Mouse (Mus musculus): ENCODE data around the gene Magoh.

Magoh gene

DNA sequence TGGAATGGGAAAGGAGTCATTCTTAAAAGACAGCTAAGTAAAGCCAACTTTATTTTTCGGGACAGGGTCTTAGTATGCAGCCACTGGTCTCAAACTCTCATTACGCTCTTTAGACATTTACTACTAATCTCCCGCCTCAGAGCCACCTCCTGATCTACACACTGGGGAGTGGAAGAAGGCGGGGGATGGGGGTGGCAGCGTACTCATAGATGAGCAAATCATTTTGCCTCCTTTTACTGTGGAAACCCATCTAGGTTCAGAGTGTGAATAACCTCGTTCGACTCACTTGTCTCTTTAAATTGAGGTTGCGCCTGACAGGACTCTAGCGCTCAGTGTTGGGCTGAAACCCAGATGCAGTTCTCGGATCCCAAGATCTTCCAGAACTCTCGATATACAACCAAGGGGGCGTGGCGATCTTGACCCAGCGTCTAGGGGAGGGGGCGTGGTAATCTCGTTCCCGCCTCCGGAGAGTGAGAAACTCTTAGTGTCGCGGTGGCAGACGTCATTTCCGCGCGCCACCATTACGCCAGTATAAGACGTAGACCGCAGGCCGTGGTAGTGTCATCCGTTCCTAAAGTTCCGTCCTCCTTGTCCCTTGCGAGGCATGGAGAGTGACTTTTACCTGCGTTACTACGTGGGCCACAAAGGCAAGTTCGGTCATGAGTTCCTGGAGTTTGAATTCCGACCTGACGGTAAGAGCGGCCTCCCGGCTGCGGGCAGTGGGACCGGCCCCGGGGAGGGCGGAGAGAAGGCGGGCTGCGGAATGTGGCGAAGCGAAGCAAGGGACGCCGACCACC is at the start of gene Magoh:
TSS of gene Magoh (plus strand) at position 502 of the 797 bp plus-strand sequence.
- peak; percentile 97 to 98 for DNase-seq (ENCODE audit: low spot score in 2 of 2)

DNA sequence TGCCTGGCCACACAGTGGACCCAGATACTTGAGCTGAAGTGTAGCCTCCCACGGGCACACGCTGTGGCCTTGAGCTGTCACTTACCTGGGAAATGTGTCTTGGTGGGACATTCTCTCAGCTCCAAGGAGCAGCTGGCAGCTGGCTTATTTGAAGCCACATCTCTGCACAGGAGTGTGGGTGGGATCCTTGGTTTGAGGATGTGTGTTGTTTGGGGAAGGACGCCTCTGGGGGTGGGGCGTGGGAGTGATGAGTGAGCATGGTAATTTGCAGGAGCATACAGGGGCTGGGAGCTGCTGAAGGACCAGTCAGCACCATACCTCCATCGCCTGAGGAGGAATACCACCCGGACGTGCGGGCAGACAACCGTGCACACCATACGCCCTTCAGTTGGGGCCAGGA is 49.4 kb upstream of the Magoh start:
- DNase-seq (ENCODE audit: low spot score in 2 of 2), result peak; percentile 56 to 62

DNA sequence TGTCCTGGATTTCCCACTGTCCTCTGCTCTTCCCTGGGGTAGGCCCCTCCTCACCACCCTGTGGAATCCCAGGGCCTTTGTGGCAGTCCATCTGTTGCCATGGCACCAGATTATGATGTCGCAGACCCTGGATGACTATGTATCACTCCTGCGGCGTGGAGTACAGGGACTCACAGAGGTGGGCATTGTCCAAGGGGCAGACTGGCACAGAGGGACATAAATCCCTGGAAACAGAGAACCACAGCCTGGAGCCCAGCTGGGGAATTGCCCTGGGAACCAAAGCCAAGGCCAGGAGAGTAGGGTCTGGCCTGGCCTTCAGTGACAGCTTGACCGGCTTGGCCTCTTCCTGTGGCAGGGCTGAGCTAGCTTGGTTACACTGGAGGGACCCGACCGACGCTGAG is 48.7 kb upstream of the Magoh start:
- no peak for DNase-seq (ENCODE audit: low spot score in 2 of 2)

DNA sequence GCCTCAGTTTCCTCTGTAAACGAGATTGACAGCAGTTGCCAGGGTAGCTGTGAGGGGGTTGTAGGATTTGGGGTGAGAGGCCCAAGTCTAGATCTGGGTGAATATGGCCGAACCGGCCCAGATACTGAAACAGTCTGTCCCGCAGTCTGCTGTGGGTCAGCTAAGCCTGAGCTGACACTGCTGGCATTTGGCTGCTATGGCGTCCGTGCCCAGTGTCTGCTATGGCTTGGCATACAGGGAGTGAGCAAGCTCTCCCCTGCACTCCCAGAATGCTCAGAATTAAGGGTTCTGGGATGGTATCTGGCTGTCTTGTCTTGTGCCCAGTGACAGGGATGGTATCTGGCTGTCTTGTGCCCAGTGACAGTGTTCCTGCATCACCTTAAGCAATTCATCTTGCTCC is 47.9 kb upstream of the Magoh start:
- no peak for DNase-seq (ENCODE audit: low spot score in 2 of 2)

DNA sequence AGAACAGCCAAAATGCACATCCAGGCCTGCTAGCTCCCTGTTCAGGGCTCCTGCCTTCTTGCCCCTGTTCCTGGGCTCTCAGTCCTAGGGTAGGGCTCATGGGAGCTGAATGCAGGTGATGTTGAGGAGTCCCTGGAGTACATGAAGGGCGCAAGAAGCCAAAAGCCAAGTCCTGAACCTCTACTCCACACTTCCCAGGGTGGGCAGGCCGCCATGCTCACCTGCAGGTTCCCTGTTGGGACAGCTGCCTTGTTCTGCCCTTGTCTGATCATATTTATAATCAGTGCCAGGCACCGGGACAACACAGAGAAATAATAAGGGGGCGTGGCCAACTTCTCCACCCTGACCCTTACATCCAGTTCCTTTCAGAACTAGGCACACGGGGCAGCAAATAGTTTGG is 46.0 kb upstream of the Magoh start:
- no peak for DNase-seq (ENCODE audit: low spot score in 2 of 2)

DNA sequence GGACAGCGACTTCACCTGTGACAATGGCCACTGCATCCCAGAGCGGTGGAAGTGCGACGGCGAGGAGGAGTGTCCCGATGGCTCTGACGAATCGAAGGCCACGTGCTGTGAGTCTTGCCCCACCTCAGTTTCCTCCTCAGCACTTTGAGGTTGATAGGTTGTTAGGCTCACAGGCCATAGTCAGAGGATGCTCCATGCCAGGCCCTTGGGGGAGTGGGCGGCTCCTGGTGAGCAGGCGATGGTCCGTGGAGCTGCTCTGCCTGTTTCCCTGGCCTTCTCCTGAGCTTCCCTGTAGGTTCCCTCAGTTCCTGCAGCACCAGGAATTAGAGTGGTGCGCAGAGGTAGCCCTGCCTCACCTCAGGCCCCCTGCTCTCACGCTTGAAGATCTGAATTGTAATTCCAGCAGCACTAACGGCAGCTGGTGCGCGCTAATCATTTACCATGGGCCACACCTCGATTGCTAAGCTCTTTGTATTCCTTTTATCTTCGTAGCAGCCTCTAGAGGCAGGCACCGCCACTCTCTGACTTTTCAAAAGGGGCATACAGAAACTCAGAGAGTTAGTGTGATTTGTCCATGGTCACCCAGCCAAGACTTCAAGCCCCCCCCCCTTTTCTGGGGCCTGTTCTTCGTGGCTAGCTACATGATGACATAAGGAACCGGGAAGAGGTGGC is 44.8 kb upstream of the Magoh start:
- DNase-seq (ENCODE audit: low spot score in 2 of 2), result no peak

DNA sequence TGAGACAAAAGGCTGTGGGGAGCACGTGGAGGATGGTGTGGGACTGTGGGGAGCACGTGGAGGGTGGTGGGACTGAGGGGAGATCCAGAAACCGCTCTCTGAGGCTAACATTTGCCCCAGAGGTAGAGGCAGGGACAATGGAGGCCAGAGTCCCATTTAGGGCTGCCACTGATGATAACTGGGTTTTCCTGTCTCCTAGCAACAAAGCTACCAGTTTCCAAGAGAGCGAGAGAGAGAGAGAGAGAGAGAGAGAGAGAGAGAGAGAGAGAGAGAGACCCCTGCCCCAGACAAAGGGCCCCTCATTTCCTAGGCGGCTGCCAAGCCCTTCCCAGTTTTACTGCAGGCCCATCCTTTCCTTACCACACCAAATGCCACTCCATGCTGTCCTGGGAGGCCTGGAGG is 44.0 kb upstream of the Magoh start:
- no peak for DNase-seq (ENCODE audit: low spot score in 2 of 2)

DNA sequence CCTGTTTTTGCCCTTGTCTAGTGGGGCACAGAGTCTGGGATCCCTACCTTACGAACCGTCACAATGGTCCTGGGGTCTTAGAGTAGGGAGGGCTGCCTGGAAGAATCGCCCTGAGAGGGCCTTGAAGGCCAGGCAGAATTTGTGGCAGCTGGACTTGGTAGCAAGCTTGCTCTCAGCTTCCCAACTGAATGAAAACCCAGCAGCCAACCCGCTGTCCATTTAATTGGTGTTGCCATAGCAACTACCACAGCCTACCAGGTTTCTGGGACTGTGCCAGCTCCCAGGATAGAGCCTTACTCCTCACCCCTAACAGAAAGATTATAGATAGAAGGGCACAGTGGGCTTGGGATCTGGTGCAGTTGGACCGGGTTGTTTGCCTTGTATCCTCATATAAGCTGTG is 42.8 kb upstream of the Magoh start:
- DNase-seq (ENCODE audit: low spot score in 2 of 2), result peak in 1 of 2 experiments; percentile 75

DNA sequence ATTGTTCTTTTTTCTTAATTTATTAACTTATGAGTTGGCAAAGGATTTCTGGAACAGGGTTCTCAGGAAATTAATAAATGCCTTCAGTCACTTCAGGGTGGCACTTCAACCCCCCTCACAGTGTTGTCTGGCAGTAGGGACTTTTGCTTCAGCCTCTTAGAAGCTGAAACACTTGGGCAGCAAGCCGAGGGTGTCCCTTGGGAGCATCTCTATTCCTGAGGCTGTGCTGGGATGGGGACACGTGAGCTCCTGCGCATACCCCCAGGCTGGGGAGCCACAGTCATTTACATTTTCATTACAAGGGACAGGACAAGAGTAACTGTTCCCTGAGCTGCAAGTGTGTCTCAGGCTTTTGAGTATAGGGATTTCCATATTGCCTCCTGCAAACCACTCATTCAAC is 41.6 kb upstream of the Magoh start:
- no peak for DNase-seq (ENCODE audit: low spot score in 2 of 2)

DNA sequence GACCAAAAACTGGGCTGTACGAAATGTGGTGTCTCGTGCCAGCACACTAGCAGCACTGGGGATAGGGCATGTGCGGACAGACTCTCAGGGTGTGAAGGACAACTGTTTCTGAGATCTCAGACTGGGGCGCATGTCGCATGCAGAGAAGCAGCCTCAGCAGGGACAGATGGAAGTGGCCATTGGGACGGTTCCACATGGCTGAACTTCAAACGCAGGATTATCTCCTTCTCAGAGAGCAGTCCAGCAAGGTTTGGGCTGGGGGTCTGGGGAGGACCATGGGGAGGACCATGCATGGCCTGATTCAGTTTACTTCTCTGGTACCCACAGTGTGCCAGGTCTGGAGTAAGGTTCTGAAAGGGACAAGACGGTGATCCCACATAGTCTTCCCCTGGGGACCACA is 35.9 kb upstream of the Magoh start:
- no peak for DNase-seq (ENCODE audit: low spot score in 2 of 2)

DNA sequence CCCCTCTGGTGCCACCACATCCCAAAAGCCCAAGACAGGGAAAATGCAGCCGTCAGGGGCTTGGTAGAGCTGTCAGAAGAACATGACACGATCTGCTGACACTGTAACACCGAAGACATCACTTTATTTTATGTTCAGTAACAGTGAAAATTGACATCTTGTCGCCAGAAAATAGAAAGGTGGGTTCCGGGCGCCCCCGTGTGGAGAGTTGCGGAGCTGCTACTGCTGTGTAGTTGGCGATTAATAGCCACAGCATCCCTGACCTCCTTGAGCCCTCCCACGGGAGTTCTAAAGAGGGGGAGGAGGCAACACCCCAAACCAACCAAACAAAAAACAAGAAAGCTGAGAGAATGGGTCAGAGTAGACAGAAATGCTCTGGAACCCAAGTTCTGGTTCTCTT is 34.6 kb upstream of the Magoh start:
- peak; percentile 84 to 86 for DNase-seq (ENCODE audit: low spot score in 2 of 2)

DNA sequence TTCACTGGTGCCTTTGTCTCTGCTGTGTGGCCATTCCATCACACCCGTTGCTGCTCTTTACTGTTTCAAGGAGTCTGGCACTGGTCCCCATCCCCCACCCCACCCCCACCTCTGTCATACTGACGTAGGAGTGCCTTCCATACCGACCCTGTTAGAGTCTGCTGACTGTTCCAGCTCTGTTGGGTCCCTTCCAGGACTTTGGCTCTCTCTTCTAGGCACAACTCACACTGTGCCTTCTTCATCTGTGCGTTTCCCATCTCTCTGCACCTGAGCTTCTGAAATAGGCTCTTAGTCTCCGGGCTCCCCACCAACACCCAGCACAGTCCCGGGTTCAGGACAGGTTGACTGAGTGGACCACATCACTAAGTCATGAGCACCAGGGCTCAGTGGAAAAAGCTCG is 32.8 kb upstream of the Magoh start:
- no peak for DNase-seq (ENCODE audit: low spot score in 2 of 2)

DNA sequence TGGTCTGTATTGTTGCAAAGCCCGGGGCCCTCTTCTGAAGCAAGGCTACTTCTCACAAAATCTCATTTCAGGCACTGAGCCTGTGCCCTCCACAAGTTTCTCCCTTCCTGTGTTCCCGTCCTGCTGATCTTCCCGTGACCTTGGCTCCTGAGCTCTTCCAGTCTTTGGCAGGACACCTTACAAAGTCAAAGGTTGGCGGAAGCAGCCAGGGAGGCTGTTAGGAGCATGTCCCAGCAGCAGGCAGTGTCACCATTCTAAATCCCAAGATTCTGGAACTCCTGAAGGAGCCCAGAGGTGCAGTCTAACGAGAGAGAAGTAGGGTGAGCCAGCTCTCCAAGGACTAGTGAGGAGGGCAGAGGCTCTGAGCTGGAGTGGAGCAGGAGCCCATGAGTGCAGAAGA is 31.0 kb upstream of the Magoh start:
- no peak for DNase-seq (ENCODE audit: low spot score in 2 of 2)

DNA sequence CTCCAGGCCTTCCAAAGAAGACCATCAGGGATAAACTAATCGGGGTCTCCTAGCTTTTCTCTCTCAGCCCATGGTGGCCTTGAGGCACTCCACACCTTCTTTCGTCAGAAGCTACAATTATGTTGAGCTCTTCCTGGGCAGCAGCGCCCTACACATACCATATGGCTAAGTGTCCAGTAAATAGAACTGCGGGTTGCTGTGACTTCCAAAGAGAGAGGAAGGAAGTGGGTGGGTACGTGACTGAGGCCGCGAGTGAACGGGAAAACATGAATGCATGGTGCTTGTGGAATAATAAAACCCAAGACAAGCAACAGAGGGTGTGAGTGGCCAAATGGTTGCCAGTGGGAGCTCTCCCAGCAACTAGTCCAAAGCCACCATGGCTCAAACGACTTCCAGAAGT is 29.9 kb upstream of the Magoh start:
- no peak for DNase-seq (ENCODE audit: low spot score in 2 of 2)

DNA sequence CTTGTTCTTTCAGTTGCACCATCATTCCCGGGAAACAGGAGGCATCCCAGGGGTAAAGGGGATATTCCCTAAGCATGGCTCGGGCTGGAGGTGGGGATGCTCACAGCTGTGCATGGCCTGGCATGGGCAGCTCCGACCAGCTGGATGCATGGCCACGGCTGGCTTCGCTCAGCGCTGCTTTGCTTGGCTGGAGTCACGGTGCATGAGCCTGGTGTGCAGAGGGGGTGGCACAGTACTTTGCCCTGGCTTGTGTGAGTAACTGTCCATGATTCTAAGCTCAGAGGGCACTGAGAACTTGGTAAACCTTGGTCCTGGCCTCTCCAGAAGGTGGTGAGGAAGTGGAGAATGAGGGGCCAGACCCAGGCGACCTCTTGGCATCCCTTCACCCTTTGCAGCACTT is 29.5 kb upstream of the Magoh start:
- no peak for DNase-seq (ENCODE audit: low spot score in 2 of 2)

DNA sequence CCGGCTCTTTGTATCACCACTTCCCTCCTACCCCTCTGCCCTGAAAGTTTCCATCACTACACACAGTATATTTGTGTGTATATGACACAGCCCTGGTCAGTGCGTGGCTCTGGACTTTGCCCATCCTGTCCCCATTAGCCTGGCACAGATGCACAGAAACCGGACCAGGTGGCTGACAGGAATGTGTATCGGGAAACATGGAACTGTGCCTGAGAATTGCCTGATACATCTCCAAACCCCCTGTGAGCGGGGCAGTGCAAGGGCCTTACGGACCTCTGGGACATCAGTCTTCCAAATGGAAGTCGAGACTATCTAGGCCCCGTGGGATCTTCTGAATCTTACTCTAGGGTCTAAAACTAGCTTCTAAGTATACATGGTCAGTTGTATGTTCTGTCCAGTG is 26.2 kb upstream of the Magoh start:
- DNase-seq (ENCODE audit: low spot score in 2 of 2), result no peak

DNA sequence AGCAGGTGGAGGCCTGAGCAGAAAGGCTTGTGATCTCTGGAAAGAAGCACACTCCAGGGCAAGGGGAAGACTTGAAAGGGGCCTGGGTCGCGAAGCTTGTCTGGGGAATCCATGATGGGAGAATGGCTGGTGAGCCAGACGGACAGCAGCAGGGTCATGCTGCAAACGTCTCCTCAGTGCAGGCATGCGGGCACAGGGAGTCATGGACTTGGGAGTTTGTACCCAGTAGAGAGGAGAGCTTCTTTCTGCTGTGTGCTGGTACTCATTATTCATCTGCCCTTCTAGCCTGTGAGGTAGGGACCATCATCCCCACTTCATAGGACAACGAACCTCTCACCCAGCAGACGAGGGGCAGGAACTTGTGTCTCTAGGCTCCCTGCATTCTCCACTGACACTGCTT is 25.7 kb upstream of the Magoh start:
- no peak for DNase-seq (ENCODE audit: low spot score in 2 of 2)

DNA sequence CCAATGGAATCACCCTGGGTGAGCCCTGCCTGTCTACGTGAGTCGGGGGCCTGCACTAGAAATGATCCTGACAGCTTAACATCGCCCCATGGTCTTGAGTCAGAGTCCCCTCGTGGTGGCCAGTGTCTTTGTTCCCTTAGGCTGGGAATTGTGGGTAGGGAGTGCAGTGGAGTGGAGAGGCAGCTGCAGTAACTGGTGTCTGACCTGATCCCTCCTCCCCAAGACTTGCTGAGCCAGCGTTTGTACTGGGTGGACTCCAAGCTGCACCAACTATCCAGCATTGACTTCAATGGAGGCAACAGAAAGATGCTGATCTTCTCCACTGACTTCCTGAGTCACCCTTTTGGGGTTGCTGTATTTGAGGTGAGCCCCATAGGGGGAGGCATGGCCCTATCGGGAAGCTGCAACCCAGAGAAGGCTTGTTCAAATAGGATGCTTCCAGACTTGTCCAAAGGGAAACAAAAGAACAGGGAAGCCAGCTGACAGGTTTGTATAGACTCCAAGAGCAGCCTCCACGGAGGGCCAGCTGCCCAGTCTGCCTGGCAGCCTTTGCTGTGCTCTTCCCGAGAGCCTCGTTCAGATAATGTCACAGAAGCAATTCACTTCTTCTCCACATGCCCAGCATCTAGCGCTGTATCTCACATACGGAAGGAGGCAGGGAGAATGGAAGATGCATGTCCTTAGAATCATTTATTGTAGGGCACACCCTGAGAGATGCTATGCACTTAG is 22.4 kb upstream of the Magoh start:
- DNase-seq (ENCODE audit: low spot score in 2 of 2), result no peak

DNA sequence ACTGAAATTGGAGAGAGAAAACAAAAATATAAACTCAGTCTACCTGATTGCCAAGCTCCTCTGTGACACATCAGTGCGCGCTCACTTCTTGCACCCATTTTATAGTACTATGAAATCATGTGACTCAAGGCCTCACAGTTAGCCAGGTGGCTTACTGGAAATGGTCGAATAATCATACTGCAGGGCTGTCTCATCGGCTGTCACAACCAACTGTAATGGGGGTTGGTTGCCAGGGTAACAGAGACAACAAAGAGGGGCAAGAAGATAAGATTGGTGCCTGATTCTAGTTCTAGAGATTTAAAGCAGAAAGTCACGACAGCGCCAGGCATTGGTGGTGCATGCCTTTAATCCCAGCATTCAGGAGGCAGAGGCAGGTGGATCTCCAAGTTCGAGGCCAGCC is 20.6 kb upstream of the Magoh start:
- no peak for DNase-seq (ENCODE audit: low spot score in 2 of 2)

DNA sequence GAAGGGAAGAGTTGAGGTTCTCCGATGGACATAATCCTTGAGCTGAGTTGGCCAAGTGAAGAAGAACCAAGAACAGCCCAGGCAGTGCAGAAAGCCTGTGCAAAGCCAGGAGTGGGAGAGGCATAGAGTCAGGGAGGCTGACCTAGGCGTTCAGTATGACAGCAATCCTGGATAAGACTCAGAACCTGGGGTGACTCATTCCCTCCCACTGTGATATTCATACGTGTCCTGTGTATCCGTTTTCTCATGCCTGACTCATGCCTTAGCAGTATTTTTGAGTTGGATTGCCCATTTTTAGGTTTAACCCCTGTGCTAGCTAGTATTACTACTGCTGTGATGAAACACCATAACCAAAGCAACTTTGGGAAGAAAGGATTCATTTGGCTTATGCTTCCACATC is 14.7 kb upstream of the Magoh start:
- no peak for DNase-seq (ENCODE audit: low spot score in 2 of 2)

DNA sequence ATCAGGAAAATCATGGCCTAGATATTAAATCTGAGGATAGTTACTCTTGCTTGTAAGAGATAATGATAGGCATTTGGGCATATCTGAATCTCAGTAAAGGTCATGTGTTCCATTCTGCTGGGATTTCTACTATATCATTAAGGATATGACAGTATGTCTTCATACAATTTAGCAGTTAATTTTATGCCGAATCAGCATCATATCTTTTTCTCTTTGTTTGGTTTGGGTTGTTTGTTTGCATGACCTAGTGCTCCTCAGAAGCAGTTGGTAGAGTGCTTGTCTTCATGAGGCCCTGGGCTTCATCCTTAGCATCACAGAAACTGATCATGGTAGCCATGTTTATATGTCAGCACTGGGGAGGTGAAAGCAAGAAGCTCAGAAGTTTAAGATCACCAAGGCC is 2.1 kb downstream of the Magoh start:
- no peak for DNase-seq (ENCODE audit: low spot score in 2 of 2)

DNA sequence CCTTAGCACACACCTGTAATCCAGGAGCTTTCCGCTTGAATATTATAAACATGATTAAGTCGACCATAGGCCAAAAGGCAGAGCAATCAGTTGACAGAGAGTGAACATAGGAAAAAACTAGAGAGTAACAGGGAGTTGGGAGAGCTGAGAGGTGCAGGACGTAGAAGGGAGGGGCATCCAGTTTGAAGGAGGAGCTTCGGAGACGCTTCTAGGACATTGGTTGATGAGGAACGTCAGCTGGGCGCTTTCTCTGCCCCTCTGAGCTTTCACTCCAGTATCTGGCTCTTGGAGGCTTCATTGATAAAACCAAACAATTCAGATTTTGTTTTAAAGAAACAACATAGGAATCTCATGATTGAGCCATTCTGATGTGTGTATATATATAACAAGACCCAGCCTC is 6.8 kb downstream of the Magoh start:
- DNase-seq (ENCODE audit: low spot score in 2 of 2), result no peak

DNA sequence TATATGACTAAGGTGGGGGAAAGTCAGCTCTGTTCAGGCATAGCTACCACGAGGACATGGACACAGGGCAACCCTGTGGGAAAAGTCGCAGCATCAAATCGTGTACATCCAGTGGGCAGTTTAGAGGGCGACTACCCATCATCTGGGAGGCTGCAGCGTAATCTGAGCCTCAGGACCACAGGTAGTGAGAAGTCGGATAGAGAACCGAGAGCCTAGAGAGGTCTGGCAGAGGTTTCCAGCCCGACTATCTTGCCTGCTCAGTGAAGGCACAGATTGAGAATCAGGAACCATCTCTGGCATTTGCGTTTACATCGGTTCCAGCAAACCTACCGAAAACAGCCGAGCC is 9.8 kb downstream of the Magoh start:
- no peak for DNase-seq (ENCODE audit: low spot score in 2 of 2)
